Mouse (Mus musculus) heart, adult 11 months (tissue): Measurements from ENCODE around the gene Zfp954.

Experiments used
- DNase-seq: peaks from one replicate; pipeline ENCODE4 v3.0.0; 2022

The Zfp954 gene

GRCm38 (mm10) chr7:7120921-7121601 is at the start of gene Zfp954:
Gene Zfp954 (minus strand): TSS chr7:7121488.
- peak; percentile 99 for DNase-seq

GRCm38 (mm10) chr7:7145991-7146608 is 24.8 kb upstream of the Zfp954 start:
- DNase-seq, result no peak

GRCm38 (mm10) chr7:7144215-7144614 is 22.9 kb upstream of the Zfp954 start:
- DNase-seq, result no peak

- peak; percentile 94 for DNase-seq
These were observed 15.1 kb upstream of the Zfp954 start, which contains the start of gene Zfp773 for GRCm38 (mm10) chr7:7136379-7136866. Gene Zfp773 (minus strand): TSS chr7:7136755.

- no peak for DNase-seq
These were observed 11.5 kb upstream of the Zfp954 start for GRCm38 (mm10) chr7:7132751-7133150.

- DNase-seq, result peak; percentile 86
These were observed 9.3 kb upstream of the Zfp954 start for GRCm38 (mm10) chr7:7130491-7131124.

GRCm38 (mm10) chr7:7121602-7121980 is 303 bp upstream of the Zfp954 start:
- no peak for DNase-seq

GRCm38 (mm10) chr7:7118441-7118840 is 2.8 kb downstream of the Zfp954 start:
- DNase-seq, result peak; percentile 81

- DNase-seq, result peak; percentile 41
These were observed 12.8 kb downstream of the Zfp954 start for GRCm38 (mm10) chr7:7108501-7108900.
